Mouse (Mus musculus) embryonic facial prominence, embryonic 13.5 days (tissue): ENCODE measurements around the gene Rbfox1. TPM values are rescaled to one million over a fixed set of nuclear protein-coding genes. Genes with fewer than 3 reads are reported as not detected.

Experiments used
- ATAC-seq: fragments of 200-750 bp; cut with Nextera tagmentation; 2 replicates; pipeline ENCODE4 v1.8.0; 2017; ENCODE audit warnings: low read depth; ENCODE audit not compliant: insufficient number of reproducible peaks, insufficient read depth, low FRiP score, low TSS enrichment
- H3K27ac ChIP-seq: fragments of 300-500 bp; sonication (generic); 2 replicates; pipeline ENCODE4 v1.5.1; 2015; ENCODE audit warnings: moderate library complexity, mild to moderate bottlenecking, inconsistent platforms
- H3K27me3 ChIP-seq: fragments of 300-500 bp; sonication (generic); 2 replicates; pipeline ENCODE4 v1.6.1; 2015; ENCODE audit warnings: mild to moderate bottlenecking, inconsistent platforms
- H3K36me3 ChIP-seq: fragments of 300-500 bp; sonication (generic); 2 replicates; pipeline ENCODE4 v1.6.1; 2015; ENCODE audit warnings: mild to moderate bottlenecking, inconsistent platforms
- H3K4me1 ChIP-seq: fragments of 300-500 bp; sonication (generic); 2 replicates; pipeline ENCODE4 v1.6.1; 2015; ENCODE audit warnings: inconsistent platforms
- H3K4me2 ChIP-seq: fragments of 300-500 bp; sonication (generic); 2 replicates; pipeline ENCODE4 v1.6.1; 2015; ENCODE audit warnings: moderate library complexity, mild to moderate bottlenecking, inconsistent platforms
- H3K4me3 ChIP-seq: fragments of 300-500 bp; sonication (generic); 2 replicates; pipeline ENCODE4 v1.5.1; 2015; ENCODE audit warnings: mild to moderate bottlenecking, inconsistent platforms
- H3K9ac ChIP-seq: fragments of 300-500 bp; sonication (generic); 2 replicates; pipeline ENCODE4 v1.6.1; 2015; ENCODE audit warnings: mild to moderate bottlenecking, inconsistent platforms
- H3K9me3 ChIP-seq: fragments of 300-500 bp; sonication (generic); 2 replicates; pipeline ENCODE4 v1.6.1; 2016; ENCODE audit warnings: inconsistent platforms
- WGBS: fragments of 180-500 bp; shearing (Covaris S2); methylation state at CpG from one replicate; pipeline ENCODE4 v1.1.7; 2015; ENCODE audit warnings: mixed read lengths; 5-methylcytosine and 5-hydroxymethylcytosine counted together
- polyA plus RNA-seq: library from polyadenylated mRNA; unstranded; fragments of >200 nt; fragmentation: Nextera tagmentation; extraction: Ambion mirVana; gene quantifications from 2 replicates; pipeline ENCODE4 v1.2.1, GENCODE M21; 2015

Rbfox1 gene
- polyA plus RNA-seq, result 1.9 and 3.9 TPM in 2 replicates

- Histone ChIP-seq H3K36me3 (no peaks in the 10 kb centered on the region), H3K4me3 (peak within 1 kb of the TSS; percentile 33), H3K9me3 (no peaks in the 10 kb centered on the region), H3K9ac (no peak within 1 kb of the TSS), H3K4me2 (peak within 1 kb of the TSS; percentile 60), H3K27ac (no peak within 1 kb of the TSS), H3K4me1 (peaks cover 9% of the 10 kb centered on the region; the same call in 1 of the 2 replicates), H3K27me3 (peaks cover 52% of the 10 kb centered on the region)
- under 1% methylated on average over 68 of the region's 69 CpGs for WGBS
- no peak for ATAC-seq
These were observed at the start of gene Rbfox1 for GRCm38 (mm10) chr16:5884746-5885689. Gene Rbfox1 (plus strand): TSS chr16:5885355.

DNA sequence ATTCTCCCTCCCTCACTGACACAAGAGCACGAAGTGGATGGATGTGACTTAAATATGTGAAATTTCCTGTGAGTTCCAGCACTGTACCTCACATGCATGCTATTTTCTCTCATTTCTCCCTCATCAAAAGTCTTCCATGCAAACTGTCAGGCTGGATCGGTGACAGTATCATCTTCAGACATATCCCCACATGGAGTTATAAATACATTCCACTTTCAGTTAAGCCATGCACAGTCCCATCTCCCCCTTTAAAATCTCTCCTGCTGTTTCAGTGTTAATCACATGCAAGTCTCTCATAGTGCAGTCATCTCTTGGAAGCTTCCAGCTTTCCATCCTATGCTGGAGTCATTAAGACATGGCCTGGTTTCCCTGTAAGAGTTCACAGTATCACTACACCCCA is 48.4 kb upstream of the Rbfox1 start:
- H3K4me1 ChIP-seq, result no peaks in the 10 kb centered on the region
- no peak overlapping the region for H3K4me2 ChIP-seq
- no peak overlapping the region for H3K27ac ChIP-seq
- no peak overlapping the region for H3K4me3 ChIP-seq
- H3K36me3 ChIP-seq, result no peaks in the 10 kb centered on the region
- ATAC-seq, result no peak
- H3K9me3 ChIP-seq, result no peaks in the 10 kb centered on the region
- 89% methylated on average over 2 of the region's 2 CpGs for WGBS
- H3K27me3 ChIP-seq, result no peaks in the 10 kb centered on the region
- no peak overlapping the region for H3K9ac ChIP-seq

DNA sequence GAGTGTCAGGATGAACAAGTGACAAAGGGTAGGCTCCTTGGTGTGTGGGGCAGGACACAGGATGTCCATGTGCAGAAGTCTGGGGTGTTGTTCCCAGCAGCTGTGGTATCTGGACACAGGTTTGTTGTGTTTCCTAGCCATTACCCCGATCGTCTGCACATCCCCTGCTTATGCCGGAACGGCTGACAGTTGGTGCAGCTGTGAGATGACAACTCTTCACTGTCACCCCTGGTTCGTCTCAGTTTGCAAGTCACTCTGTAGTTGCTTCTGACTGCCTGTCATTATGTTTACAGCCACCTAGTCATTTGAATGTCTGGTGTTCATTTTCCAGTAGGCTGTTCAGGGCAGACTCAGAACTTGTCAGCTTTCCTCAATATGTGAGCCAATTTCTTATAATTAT is 44.0 kb upstream of the Rbfox1 start:
- H3K4me1 ChIP-seq, result 0 out of 2 replicates have a peak, but pooled peaks cover 5% of the 10 kb centered on the region
- H3K9me3 ChIP-seq, result no peaks in the 10 kb centered on the region
- no peaks in the 10 kb centered on the region for H3K36me3 ChIP-seq
- H3K27me3 ChIP-seq, result no peaks in the 10 kb centered on the region
- H3K9ac ChIP-seq, result no peak overlapping the region
- H3K4me2 ChIP-seq, result no peak overlapping the region
- no peak overlapping the region for H3K27ac ChIP-seq
- no peak for ATAC-seq
- H3K4me3 ChIP-seq, result no peak overlapping the region
- 77% methylated on average over 5 of the region's 5 CpGs for WGBS

GRCm38 (mm10) chr16:5845645-5846044 is 39.5 kb upstream of the Rbfox1 start:
- no peak for ATAC-seq
- no peak overlapping the region for H3K4me2 ChIP-seq
- 25% methylated on average over 11 of the region's 11 CpGs for WGBS
- H3K9ac ChIP-seq, result no peak overlapping the region
- H3K36me3 ChIP-seq, result no peaks in the 10 kb centered on the region
- H3K4me1 ChIP-seq, result 0 out of 2 replicates have a peak, but pooled peaks cover 5% of the 10 kb centered on the region
- H3K4me3 ChIP-seq, result no peak overlapping the region
- no peaks in the 10 kb centered on the region for H3K9me3 ChIP-seq
- no peaks in the 10 kb centered on the region for H3K27me3 ChIP-seq
- H3K27ac ChIP-seq, result no peak overlapping the region

GRCm38 (mm10) chr16:5853055-5853454 is 32.1 kb upstream of the Rbfox1 start:
- Histone ChIP-seq H3K27me3 (no peaks in the 10 kb centered on the region), H3K27ac (no peak overlapping the region), H3K9me3 (peaks cover 3% of the 10 kb centered on the region; the same call in 1 of the 2 replicates), H3K9ac (no peak overlapping the region), H3K4me2 (no peak overlapping the region), H3K4me1 (no peaks in the 10 kb centered on the region), H3K36me3 (no peaks in the 10 kb centered on the region), H3K4me3 (no peak overlapping the region)
- ATAC-seq, result no peak
- 74% methylated on average over 2 of the region's 2 CpGs for WGBS

DNA sequence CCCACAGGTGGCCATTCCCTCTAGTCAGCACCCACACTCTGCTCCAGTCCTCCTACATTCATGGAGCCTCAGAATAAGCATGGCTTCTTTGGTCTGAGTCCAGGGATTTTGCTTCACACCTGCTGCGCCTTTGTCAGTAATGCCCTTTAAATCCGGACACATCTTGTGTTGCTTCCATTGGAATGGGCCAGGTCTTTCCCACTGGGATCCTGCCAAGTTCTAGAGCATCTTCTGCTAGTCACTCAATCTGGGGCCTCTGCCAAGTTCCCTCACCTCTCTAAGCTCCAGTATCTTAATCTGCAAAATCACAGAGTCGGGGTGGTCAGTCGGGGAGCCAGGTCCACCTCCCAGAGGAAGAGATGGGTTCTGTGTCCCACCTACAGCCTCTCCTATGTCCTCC is 20.8 kb upstream of the Rbfox1 start:
- no peak overlapping the region for H3K9ac ChIP-seq
- H3K4me3 ChIP-seq, result no peak overlapping the region
- no peaks in the 10 kb centered on the region; the same call in 1 of the 2 replicates for H3K9me3 ChIP-seq
- no peak for ATAC-seq
- H3K27me3 ChIP-seq, result no peaks in the 10 kb centered on the region
- H3K4me2 ChIP-seq, result no peak overlapping the region
- 92% methylated on average over 4 of the region's 4 CpGs for WGBS
- H3K36me3 ChIP-seq, result no peaks in the 10 kb centered on the region
- no peaks in the 10 kb centered on the region for H3K4me1 ChIP-seq
- H3K27ac ChIP-seq, result no peak overlapping the region

DNA sequence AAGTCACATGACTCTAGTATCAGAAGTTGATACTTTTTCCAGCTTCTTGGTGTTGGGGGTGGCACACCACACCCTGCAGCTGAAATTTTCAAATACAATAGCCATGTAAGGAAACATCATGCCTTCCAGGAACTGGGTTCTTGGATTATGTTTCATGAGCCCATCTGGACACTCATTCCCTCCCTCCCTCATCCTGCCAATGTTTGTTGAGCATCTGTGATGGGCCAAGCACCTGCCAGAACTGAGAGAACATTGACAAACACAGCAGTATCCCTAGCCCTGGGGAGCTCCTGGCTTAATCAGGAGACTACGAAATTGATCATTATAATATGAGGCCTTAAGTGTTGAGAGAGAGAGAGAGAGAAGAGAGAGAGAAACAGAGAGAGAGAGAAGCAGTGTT is 18.2 kb upstream of the Rbfox1 start:
- H3K4me2 ChIP-seq, result no peak overlapping the region
- no peaks in the 10 kb centered on the region for H3K36me3 ChIP-seq
- H3K4me1 ChIP-seq, result no peaks in the 10 kb centered on the region
- H3K27me3 ChIP-seq, result no peaks in the 10 kb centered on the region
- H3K4me3 ChIP-seq, result no peak overlapping the region
- WGBS, result 84% methylated on average over 1 of the region's 1 CpGs
- H3K9ac ChIP-seq, result no peak overlapping the region
- no peak overlapping the region for H3K27ac ChIP-seq
- no peak for ATAC-seq
- H3K9me3 ChIP-seq, result no peaks in the 10 kb centered on the region; the same call in 1 of the 2 replicates

- Histone ChIP-seq H3K36me3 (no peaks in the 10 kb centered on the region), H3K4me3 (no peak overlapping the region), H3K27me3 (no peaks in the 10 kb centered on the region), H3K4me2 (no peak overlapping the region), H3K9ac (no peak overlapping the region), H3K9me3 (no peaks in the 10 kb centered on the region), H3K27ac (no peak overlapping the region), H3K4me1 (no peaks in the 10 kb centered on the region)
- 43% methylated on average over 3 of the region's 3 CpGs for WGBS
- ATAC-seq, result no peak
These were observed 14.8 kb upstream of the Rbfox1 start for GRCm38 (mm10) chr16:5870391-5870790.

DNA sequence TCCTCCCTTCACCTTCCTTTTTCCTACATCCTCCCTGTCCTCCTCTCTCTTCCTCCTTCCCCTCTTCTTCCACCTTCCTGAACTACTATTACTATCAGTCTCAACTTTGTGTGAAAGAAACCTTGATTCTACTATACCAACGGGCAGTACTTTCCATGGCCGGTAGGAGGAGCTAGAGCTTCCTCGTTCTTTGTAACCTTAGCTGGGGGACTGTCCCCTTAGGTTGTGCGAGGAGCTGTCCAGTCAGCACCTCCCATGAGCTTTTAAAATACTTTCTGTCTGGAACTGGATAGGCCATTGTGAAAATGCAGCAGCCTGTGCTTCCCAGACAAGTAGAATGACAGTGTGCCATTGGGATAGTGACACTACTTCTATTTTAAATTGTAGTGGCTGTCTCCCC is 3.3 kb upstream of the Rbfox1 start:
- WGBS, result 0% methylated on average over 4 of the region's 4 CpGs
- Histone ChIP-seq H3K9ac (no peak overlapping the region), H3K27ac (no peak overlapping the region), H3K4me2 (no peak overlapping the region), H3K9me3 (no peaks in the 10 kb centered on the region), H3K4me3 (no peak overlapping the region), H3K27me3 (peaks cover 44% of the 10 kb centered on the region), H3K4me1 (peaks cover 9% of the 10 kb centered on the region; the same call in 1 of the 2 replicates), H3K36me3 (no peaks in the 10 kb centered on the region)
- ATAC-seq, result no peak

- Histone ChIP-seq H3K36me3 (no peaks in the 10 kb centered on the region), H3K4me3 (peak overlapping the region; percentile 33; the same call in 1 of the 2 replicates), H3K4me2 (peak overlapping the region; percentile 60), H3K4me1 (peaks cover 9% of the 10 kb centered on the region; the same call in 1 of the 2 replicates), H3K27ac (no peak overlapping the region), H3K9ac (no peak overlapping the region), H3K9me3 (no peaks in the 10 kb centered on the region), H3K27me3 (peaks cover 52% of the 10 kb centered on the region)
- ATAC-seq, result no peak
- 3% methylated on average over 15 of the region's 15 CpGs for WGBS
These were observed 515 bp downstream of the Rbfox1 start for GRCm38 (mm10) chr16:5885690-5886050.

- Histone ChIP-seq H3K27ac (no peak overlapping the region), H3K4me3 (no peak overlapping the region), H3K4me1 (no peaks in the 10 kb centered on the region), H3K9ac (no peak overlapping the region), H3K36me3 (no peaks in the 10 kb centered on the region), H3K4me2 (no peak overlapping the region), H3K9me3 (no peaks in the 10 kb centered on the region), H3K27me3 (no peaks in the 10 kb centered on the region)
- ATAC-seq, result no peak
- WGBS, result 75% methylated on average over 7 of the region's 7 CpGs
These were observed 10.4 kb downstream of the Rbfox1 start for GRCm38 (mm10) chr16:5895564-5895963.

DNA sequence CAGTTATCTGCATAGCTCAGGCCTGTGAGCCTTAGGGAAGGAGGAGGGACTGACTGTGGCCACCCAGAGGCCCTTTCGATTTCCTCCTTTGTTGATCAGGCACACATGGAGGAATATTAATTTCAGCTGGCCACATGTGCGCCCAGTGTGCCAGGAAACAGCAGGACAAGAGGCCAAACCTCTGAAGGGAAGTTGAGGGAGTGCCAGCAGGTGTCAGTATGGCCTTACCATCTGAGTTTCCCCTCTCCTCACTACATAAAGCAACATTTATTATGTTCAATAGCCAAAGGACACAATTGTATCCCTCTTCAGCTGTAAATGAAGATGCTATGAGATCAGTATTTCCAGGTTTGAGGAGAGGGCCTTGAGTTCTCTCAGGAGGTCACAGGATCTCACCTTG is 13.2 kb downstream of the Rbfox1 start:
- H3K36me3 ChIP-seq, result no peaks in the 10 kb centered on the region
- no peak overlapping the region for H3K4me2 ChIP-seq
- WGBS, result 36% methylated on average over 2 of the region's 2 CpGs
- H3K4me1 ChIP-seq, result no peaks in the 10 kb centered on the region
- no peak overlapping the region for H3K27ac ChIP-seq
- H3K4me3 ChIP-seq, result no peak overlapping the region
- H3K9ac ChIP-seq, result no peak overlapping the region
- no peak for ATAC-seq
- no peaks in the 10 kb centered on the region for H3K27me3 ChIP-seq
- H3K9me3 ChIP-seq, result no peaks in the 10 kb centered on the region
